Mouse (Mus musculus) mature B cell (primary cell): ENCODE results near the gene Wnt1.
"Not testable (repeated sequence)": the region's sequence is repeated elsewhere in the genome, so short reads cannot be mapped to it uniquely, and the experiment has no call there.

Experiments used
- in situ Hi-C: fragments of 300-500 bp; cut with MboI; formaldehyde crosslinking; loops from 2 replicates; pipeline ENCODE4 v1.14.3; 2019

Gene Wnt1

GRCm38 (mm10) chr15:98806071-98806808 is 16.6 kb downstream of the Wnt1 start:
- in situ Hi-C loops: no loop called here

GRCm38 (mm10) chr15:98806809-98807770 is 17.4 kb downstream of the Wnt1 start:
- in situ Hi-C loops: no loop called here

DNA sequence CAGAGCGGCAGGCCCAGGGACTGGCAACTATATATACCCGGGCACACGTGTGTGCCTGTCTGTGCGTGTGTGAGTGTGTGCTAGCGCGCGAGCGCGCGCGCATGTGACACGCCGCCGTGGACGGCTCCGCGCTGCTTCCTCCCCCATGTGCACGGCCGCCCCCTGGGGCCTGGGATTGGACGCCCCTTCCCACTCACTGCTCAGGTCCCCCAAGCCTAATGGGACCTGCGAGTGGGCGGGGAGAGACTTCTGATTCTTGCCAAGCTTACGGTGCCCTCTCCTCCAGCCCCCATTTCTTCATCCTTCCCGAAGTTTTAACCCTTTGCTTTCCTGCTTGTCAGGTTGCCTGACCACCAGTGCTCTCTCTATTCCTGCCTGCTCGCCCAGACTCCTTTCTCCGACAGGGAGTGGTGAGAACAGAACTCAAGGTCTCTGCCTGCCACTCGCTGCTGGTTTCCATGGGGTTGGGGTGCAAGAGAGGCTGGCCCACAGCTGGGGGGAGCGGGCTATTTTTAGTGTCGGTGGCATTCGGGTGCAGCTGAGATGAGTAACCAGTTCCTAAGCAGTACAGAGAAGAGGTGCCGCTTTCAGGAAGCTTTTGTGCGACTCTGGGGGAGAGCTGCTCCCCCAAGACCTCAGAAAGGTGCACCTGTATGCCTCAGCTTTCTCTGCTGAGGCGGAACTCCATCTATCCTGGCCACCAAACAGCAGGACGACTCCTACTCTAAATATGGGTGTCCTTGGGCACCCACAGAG is 18.4 kb downstream of the Wnt1 start:
- in situ Hi-C loops: no loop called here

DNA sequence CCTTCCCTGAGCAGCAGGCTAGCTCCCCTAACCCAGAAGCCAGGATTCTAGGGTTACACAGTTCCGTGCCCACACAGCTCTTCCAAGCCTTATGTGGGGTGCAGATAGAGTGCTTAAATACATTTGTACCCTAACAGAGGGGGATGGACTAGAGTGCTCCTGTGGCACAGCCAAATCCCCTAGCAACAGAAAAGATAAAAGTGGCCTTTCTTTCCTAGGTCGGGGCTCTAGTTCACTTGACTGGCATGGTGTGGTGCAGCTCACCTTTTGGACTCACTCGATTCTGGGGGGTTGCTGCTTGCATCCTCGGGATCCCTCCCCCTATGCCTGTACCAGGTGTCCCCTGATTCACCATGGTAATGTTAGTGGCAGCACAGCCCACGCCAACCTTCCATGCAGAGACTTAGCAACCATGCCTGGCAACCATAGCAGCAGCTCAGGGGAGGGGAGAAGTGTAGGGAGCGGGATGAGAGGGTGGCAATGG is 19.0 kb downstream of the Wnt1 start:
- in situ Hi-C loops: no loop called here

DNA sequence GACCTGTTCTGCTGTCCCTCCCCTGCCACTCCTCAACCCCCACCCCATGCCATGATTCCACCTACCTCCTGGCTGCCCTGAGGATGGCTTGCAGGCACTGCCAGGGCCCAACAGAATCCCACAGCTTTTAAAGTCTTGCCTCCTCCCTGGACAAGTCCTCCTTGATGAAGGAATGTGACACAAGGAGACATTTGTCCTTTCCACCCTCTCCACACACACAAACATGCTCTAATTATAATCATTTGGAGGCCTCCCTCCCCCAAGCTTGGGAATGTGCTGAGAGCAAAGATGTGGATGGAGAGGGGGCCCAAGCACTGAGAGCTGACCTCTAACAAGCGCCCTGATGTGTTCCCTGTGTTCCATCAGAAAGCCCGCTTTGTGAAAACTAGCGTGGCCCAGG is 19.7 kb downstream of the Wnt1 start, which contains the start of gene Ddn:
Ddn (minus strand) TSS at position 101 of the 400 bp plus-strand sequence.
- in situ Hi-C loops: no loop called here

DNA sequence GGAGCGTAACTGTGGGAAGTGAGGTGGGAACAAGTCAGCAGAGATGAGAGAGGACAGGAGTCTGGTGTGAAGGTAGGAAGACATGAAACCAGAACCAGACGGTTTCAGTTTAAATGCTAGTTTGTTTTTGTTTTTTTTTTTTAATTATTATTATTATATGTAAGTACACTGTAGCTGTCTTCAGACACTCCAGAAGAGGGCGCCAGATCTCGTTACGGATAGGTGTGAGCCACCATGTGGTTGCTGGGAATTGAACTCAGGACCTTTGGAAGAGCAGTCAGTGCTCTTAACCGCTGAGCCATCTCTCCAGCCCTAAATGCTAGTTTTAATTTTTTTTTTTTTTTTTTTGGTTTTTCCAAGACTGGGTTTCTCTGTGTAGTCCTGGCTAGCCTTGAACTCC is 20.6 kb downstream of the Wnt1 start:
- in situ Hi-C loops: not testable (repeated sequence)

DNA sequence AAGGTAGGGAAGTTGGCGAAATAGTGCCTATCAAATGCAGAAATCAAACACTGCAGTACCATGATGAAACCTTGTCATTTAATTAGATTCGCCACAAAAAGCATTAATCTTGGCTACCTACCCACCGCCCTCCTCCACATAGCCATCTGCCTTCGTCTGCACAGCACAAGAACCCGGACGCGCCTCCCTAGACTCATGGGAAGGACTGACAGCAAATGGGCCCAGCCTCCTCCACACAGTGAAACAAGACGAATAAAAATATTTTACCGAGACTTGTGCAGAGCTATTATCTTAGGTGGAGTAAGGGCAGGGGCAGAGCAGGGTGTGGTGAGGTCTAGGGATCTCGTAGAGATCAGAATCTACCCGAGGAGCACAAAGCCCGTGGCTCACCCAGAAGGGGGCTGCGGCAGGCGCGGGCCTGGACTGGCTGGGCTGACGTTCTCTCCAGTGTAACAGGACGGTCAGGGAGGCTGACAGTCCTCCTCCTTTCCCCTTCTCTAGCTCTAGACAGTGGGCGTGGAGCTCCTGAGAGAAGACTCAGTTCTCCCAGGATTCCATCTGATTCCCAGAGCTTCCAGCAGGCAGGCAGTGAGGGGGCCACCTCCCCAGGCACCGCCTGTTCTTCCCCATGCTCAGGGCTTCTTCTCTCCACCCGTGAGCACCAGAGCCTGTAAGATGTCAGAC is 23.2 kb downstream of the Wnt1 start:
- in situ Hi-C loops: no loop called here

GRCm38 (mm10) chr15:98818171-98818570 is 28.5 kb downstream of the Wnt1 start:
- in situ Hi-C loops: no loop called here

DNA sequence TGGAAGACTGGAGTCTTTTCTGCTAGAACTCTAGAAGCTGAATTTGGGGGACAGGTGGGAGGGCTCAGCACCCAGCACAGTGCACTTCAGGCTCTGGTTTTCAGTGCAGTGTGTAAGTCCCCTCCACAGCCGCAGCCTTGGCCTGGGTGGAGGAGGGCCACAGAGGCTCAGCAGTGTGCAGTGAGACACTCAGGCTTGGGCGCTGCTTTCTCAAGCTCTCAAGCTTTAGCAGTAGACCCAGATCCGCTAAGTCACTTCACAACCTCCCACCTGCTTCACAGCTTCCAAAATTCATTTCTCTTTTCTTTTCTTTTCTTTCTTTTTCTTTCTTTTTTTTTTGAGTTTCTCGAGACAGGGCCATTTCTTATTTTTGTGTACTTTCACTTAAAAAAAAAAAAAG is 31.3 kb downstream of the Wnt1 start:
- in situ Hi-C loops: no loop called here

DNA sequence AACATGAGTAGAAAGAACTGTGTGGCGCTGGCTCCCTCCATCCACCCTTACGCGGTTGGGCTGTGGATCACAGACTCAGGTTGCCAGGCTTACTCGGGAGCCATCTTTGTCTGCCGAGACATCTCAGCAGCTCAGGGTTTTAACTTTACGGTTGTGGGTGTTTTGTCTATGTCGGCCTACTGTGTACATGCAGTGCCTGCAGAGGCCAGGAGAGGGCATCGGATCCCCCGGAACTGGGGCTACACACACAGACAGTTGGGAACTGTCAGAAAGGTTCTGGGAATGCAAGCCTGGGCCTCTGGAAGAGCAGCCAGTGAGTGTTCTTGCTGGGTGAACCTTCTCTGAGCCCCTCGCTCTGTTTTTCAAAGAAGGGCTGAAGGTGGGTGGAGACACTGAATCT is 31.7 kb downstream of the Wnt1 start:
- in situ Hi-C loops: no loop called here

- in situ Hi-C loops: no loop called here
These were observed 32.5 kb downstream of the Wnt1 start for GRCm38 (mm10) chr15:98822147-98822546.

- in situ Hi-C loops: no loop called here
These were observed 33.8 kb downstream of the Wnt1 start for GRCm38 (mm10) chr15:98823434-98823833.

GRCm38 (mm10) chr15:98827611-98828011 is 38.0 kb downstream of the Wnt1 start:
- in situ Hi-C loops: no loop called here

GRCm38 (mm10) chr15:98830736-98831683 is 41.4 kb downstream of the Wnt1 start, which contains the start of gene Prkag1:
TSS of gene Prkag1 (minus strand) at chr15:98831521.
- in situ Hi-C loops: no loop called here

GRCm38 (mm10) chr15:98831684-98832035 is 42.0 kb downstream of the Wnt1 start:
- in situ Hi-C loops: no loop called here

- in situ Hi-C loops: no loop called here
These were observed 42.8 kb downstream of the Wnt1 start for GRCm38 (mm10) chr15:98832161-98833058.

DNA sequence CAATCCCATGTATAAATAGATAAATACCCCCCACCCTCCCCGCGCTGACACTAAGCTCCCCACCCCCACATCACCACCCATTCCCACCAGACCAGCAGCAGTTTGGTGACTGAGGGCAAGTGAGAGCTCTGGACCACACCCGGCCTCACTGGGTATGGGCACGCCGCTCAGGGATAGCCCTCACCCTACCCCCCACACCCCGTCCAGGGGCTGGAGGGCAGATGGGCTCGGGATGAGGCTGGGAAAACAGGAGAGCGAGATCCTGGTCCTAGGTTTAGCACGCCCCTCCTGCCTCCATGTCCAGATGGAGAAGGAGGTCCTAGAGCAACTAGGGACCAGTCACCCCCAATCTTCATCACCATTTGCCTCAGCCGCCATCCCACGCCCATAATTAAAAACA is 43.6 kb downstream of the Wnt1 start:
- in situ Hi-C loops: no loop called here

DNA sequence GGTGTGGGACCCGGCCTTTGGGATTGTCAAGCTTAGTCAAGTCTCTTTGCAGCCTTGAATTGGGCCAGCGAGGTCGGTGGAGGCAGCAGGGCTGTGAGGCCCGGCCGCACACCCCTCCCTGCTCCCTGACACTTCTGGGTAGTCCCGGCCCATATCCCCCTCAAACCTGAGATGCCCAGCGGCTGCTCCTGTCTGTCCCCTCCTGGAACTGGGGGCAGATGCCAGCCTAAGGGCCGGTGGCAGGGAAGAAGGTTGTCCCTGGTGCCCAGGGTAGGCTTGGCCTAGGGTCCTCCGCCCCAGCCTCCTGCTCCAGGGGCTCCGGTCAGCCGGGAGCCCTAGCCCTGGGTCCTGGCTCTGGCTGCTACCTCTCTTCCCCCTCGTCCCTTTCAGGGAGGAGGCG is 44.4 kb downstream of the Wnt1 start:
- in situ Hi-C loops: no loop called here

GRCm38 (mm10) chr15:98835291-98835690 is 45.6 kb downstream of the Wnt1 start:
- in situ Hi-C loops: no loop called here
